Mouse (Mus musculus): ENCODE data around the gene Gm9602.
"Not testable (repeated sequence)": the region's sequence is repeated elsewhere in the genome, so short reads cannot be mapped to it uniquely, and the experiment has no call there.

GRCm38 (mm10) chr14:4821950-4822349 lies 45.8 kb downstream of the Gm9602 start:
- not testable (repeated sequence) for TF ChIP-seq CTCF (IDR thresholded peaks at IDR 0.05; ENCODE audit: low read depth); EP300 (optimal IDR thresholded peaks at IDR 0.05)
